Mouse (Mus musculus): ENCODE results near the gene Tmem274.

The Tmem274 gene

GRCm38 (mm10) chr4:149526330-149526729, 49.2 kb downstream of the Tmem274 start:
- DNase-seq: no peak

GRCm38 (mm10) chr4:149527621-149528354, 50.6 kb downstream of the Tmem274 start:
- no peak for DNase-seq

GRCm38 (mm10) chr4:149529691-149530090, 52.5 kb downstream of the Tmem274 start:
- no peak for DNase-seq
